Comparison of ENCODE assay signal across 2 mouse cellular contexts in the genomic region with DNA sequence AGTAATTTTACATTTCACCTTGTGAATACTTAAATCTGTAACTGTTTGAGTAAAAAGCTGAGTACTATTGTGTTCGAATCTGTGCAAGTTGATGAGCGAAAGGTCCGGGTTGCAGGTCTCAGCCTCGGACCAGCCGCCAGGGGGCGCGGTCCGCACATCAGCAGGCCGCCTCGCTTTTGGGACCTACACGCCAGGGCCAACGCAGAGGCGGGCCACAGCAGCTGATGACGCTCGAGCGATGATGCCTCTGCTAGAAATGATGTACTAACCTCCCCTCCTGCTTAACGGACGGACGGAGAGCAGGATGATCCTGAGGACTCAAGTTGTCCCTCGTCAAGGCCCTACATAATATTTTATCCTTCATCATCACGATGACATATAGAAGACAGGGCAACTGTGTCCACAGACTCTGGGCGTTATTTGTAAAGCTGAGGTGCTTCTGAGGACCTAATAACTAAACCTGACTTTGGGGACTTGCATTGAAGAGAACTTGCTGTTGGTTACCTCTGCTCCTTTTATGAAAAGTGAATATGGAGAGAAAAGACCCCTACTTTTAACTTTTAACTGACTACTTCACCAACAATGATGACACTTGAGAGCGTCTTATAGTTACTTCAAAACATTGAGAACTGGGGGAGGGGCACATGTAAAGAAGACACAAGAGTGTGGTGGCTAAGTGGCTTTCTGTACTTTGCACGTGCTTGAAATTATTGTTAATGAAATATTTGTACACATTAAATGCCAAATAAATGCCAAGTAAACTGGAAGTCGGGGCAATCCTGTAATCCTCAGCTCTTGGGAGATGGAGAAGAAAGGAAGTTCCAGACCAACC.
TF ChIP-seq lines count a peak whose summit lies in the region.

No protein-coding gene starts in this region.

TF ChIP-seq in CH12.LX, 34 proteins besides CTCF, POLR2A, EP300 and RAD21:
- TF ChIP-seq ETS1 (conservative IDR thresholded peaks at IDR 0.05; ENCODE audit: low read depth, low read length): no peak
- TF ChIP-seq UBTF (IDR thresholded peaks at IDR 0.05; ENCODE audit: low read depth, low read length): no peak
- TF ChIP-seq MAZ (IDR thresholded peaks at IDR 0.05; ENCODE audit: low read depth, low read length): no peak
- no peak for TF ChIP-seq MXI1 (IDR thresholded peaks at IDR 0.05; ENCODE audit: low read depth, low read length)
- TF ChIP-seq USF2 (conservative IDR thresholded peaks at IDR 0.05; ENCODE audit: low read depth, low read length): no peak
- no peak for TF ChIP-seq ZC3H11A (IDR thresholded peaks at IDR 0.05; ENCODE audit: low read depth, low read length)
- TF ChIP-seq E2F4 (IDR thresholded peaks at IDR 0.05; ENCODE audit: insufficient replicate concordance, low read depth, low read length): no peak
- no peak for TF ChIP-seq JUN (IDR thresholded peaks at IDR 0.05; ENCODE audit: insufficient read depth, low read depth, low read length)
- TF ChIP-seq POLR2AphosphoS2 (IDR thresholded peaks at IDR 0.05; ENCODE audit: low read depth, low read length): no peak
- no peak for TF ChIP-seq USF1 (IDR thresholded peaks at IDR 0.05; ENCODE audit: low read depth, low read length)
- no peak for TF ChIP-seq SMC3 (IDR thresholded peaks at IDR 0.05; ENCODE audit: low read depth, low read length)
- TF ChIP-seq PAX5 (IDR thresholded peaks at IDR 0.05; ENCODE audit: low read length): no peak
- TF ChIP-seq GABPA (IDR thresholded peaks at IDR 0.05; ENCODE audit: insufficient replicate concordance, low read depth, low read length): no peak
- TF ChIP-seq RCOR1 (conservative IDR thresholded peaks at IDR 0.05; ENCODE audit: low read depth, low read length): no peak
- no peak for TF ChIP-seq KAT2A (IDR thresholded peaks at IDR 0.05; ENCODE audit: insufficient replicate concordance, low read length)
- TF ChIP-seq ELF1 (IDR thresholded peaks at IDR 0.05; ENCODE audit: low read depth, low read length): no peak

TF ChIP-seq in myocyte, 11 proteins besides CTCF, POLR2A, EP300 and RAD21:
- TF ChIP-seq USF1 (IDR thresholded peaks at IDR 0.05; ENCODE audit: low read depth) (no peak), E2F4 (IDR thresholded peaks at IDR 0.05; ENCODE audit: insufficient read depth) (no peak), MAX (IDR thresholded peaks at IDR 0.05; ENCODE audit: low read depth) (no peak), TCF12 (IDR thresholded peaks at IDR 0.05; ENCODE audit: insufficient read depth, poor library complexity, severe bottlenecking) (no peak), MYOG (IDR thresholded peaks at IDR 0.05; ENCODE audit: control insufficient read depth in 1 of 3, insufficient read depth in 1 of 3, insufficient read length in 2 of 3, low read depth in 2 of 3) (peak in 1 of 3 experiments; percentile 74), POLR2AphosphoS2 (IDR thresholded peaks at IDR 0.05; ENCODE audit: insufficient read length, low read depth) (peak; percentile 53), REST (IDR thresholded peaks at IDR 0.05; ENCODE audit: insufficient read depth, insufficient read length) (no peak), MYOD1 (IDR thresholded peaks at IDR 0.05; ENCODE audit: control insufficient read depth in 1 of 3, insufficient read length in 2 of 3, low read depth in 2 of 3) (peak in 1 of 3 experiments; percentile 58), TCF3 (IDR thresholded peaks at IDR 0.05; ENCODE audit: insufficient read length, low read depth) (no peak)
